Mouse (Mus musculus): ENCODE data around the gene Mpv17l2.

GRCm38 (mm10) chr8:70791975-70792691 is 31.4 kb upstream of the Mpv17l2 start:
- TF ChIP-seq CTCF (IDR thresholded peaks at IDR 0.05; ENCODE audit: low read depth), result no peak
- TF ChIP-seq EP300 (IDR thresholded peaks at IDR 0.05; ENCODE audit: low read depth), result no peak

Measured in heart, postnatal 0 days (tissue).